Mouse (Mus musculus): ENCODE measurements at regions not wholly inside any gene's neighbourhood (a gene's known extent, or its start where the extent isn't known, plus 50 kb on each side); places are given as distances from the start of the nearest gene placed in this dataset.
A peak's percentile ranks its signal among the peaks of the same experiment; 100 is the strongest.

DNA sequence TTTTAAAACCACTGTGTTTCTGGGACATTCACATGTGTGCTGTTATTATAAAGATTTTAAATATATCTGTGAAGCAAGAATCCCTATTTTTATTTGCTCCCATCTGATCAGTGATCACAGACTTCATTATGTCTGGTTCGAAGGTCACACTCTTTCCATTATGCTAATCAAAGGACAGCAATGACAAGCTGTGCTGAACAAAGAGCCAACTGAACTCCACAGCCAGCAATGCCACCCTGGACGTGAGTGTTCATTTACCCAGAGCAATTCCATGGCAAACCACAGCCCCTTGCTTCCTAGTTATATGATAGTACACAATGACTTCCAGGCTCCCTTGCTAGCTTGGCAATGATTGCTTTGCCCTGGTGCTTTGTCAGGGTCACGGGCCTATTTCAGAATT, 55.6 kb upstream of the Ccdc190 start:
- no peak for DNase-seq (ENCODE audit: low read depth, low spot score)

DNA sequence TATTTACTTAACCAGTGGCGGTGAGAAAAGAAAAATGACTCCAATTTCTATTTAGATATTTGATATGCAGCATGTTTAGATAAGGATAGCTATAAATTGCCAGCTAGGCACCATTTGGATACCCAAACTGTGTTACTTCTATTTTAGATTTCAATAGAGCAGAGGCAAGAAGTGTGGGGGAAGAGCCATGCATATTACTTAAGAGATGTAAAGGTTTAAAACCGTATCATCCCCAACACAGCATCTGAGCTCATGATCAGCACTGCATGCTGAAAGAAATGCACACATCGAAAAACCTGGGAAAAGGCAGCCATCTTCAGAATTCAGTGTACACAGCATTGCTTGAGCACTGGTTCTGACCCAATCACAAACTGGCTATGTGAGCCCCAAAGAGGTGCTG, 59.8 kb upstream of the Ccdc190 start:
- DNase-seq (ENCODE audit: low read depth, low spot score): no peak

DNA sequence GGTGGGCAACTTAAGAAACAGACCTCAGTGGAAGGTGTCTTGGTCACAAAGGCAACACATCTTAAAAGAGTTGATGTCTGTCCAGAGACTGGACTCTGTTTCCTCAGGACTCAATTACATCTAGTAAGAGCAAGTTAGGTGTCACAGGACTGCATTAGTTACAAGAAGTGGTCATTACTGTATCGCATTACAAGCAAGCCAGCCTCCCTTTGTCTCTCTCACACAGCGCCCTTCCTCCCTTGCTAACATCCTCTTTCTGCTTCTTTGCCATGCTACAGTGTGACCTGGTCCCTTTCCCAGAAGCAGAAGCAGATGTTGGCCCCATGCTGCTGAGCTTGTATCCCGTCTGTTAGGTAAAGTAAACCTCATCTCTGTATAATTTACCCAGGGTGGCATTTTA, 61.0 kb upstream of the Ccdc190 start:
- DNase-seq (ENCODE audit: low read depth, low spot score): no peak

DNA sequence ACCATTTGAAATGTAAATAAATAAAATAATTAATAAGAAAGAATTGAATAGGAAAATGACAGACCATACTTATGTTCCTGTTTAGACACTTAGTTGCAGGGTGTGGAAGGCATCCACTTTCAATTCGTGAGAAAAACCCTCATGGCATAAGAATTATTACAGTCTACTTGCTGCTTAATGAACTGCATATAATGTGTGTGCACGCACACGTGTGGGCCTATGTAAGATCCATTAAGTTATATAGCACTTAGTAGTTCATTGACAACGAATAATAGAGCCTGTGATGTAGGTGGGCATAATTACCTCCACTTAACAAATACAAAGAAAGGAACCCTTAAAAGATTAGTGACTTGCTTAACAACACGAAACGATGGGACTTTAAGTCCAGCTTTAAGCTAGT, 61.6 kb upstream of the Ccdc190 start:
- no peak for DNase-seq (ENCODE audit: low read depth, low spot score)

DNA sequence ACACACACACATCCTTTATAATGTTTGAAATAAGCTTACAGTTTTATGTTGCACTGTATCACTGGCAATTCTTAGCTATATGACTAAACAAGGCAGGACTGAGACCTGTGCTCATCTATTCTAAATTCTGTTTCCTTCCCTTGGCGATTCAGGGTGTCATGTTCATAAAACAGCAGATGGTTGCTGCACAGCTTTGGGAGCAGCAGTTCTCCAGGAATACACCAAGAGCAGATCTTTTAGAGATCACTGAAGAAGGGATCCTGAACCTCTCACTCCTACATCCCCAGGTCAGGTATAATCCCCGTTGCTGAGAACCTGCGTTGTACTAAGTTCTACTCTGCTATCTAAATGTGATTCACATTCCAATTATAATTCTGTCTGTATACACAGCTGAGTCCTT, 69.4 kb upstream of the Ccdc190 start:
- no peak for DNase-seq (ENCODE audit: low read depth, low spot score)

DNA sequence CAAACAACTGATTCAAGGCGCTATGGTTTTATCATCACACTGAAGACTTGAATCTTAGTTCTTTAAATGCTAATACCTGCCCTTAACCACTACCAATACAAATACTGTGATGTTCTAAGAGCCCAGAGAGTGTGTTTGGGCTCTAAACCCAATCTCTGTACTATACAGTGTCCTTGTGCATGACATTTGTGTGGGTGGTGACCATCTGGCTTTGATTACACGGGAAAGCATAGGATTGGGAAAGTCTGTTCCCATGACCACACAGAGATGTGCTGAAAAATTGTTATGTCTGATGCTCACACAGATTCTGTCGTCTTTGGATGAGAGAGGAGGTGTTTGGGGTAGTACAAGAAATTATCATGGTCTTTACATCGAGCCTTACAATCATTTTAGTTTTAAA, 76.8 kb upstream of the Ccdc190 start:
- peak; percentile 34 for DNase-seq (ENCODE audit: low read depth, low spot score)

DNA sequence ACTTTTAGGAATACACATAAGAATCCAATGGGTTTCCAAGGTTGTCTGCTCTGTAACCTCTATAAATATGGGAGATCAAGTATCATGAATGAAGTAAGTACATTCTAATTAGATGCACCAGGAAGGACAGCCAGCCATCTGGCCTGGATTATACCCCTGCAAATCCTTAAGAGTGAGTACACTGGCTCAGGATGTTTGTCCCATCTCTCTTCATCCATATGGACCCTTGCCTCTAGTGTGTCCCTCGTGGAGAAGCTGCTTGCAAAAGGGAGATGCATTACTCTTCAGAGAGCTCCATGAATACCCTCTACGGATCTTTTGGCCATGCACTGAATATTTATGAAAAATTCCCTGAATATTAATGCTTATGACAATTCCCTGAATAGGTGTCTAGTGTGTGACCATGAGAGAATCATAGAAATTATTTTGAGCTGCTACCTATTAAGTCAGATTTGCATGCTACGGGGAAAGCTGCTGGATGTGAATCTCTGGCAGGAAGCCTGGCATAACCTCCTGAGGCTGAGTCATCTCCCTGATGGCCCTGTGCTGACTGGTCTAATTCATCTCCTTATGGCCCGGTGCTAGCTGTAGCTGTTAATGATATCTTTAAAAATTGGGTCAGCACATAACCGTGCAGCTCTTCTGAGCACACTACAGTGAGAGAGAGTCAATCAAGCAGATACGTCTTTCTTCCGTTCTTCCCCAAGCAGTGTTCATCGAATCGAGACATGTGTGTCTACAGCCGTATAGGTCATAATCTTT, 80.0 kb upstream of the Ccdc190 start:
- DNase-seq (ENCODE audit: low read depth, low spot score): no peak

DNA sequence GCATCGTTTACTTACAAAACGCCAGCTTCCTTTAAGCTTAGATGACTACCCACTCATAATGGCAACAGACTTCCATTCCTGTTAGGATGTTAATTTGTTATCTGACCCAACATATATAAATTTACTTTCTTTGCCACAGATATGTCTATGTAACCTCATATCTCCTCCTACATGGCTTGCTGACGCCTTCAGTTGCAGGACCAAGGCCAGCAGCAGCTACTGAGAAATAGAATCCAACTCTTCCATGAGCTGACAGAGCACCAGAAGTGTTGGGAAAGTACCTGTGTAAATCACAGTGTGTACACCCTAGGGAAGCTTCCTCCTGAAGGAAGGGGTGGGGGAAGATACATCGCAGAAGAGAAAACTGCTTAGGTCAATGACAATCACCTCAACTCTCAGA, 86.0 kb upstream of the Ccdc190 start:
- no peak for DNase-seq (ENCODE audit: low read depth, low spot score)

DNA sequence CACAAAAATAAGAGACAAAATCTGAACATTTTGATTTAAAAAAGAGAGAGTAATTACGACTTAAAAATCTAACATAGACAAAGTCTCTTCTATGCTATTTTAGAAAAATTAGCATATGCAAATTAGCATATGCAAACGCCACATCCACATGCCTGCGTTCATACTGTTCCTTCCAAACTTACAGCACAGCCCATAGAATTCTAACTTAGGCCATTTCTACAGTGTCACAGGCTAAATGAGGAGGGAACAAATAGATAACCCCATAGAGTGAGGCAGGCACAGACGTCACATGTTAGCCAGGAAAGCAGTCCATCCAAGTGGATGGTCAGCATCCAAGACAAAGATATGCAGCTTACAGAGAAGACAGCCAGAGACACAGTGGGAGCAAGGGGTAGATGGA, 87.5 kb upstream of the Ccdc190 start:
- DNase-seq (ENCODE audit: low read depth, low spot score): no peak

DNA sequence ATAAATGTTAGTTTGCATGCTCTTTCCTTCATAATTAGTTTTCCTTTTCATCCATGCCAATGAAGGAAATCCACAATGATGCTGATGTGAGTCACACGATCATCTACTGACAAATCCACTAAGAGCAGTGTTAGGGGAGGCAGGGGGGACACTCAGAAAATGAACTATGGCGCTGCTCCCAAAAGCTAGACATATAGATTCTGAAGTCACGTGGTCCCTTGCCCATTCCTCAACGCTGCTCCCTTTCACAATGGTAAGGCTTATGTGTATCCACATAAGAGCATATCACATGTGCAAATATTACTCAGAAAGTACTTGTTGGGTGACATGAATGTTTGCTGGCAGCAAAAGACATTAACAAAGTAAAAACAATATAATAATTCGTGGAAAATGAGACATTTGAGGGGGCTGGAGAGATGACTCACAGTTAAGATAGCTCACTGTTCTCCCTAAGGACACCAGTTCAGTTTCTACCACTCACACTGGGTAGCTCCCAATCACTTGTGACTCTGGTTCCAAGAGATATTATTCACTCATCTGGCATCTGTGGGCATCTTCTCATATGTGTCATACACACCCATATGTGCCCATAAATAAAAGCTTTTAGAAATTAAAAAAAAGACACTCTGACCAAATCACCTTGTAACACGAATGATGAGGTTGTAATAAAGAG, 88.3 kb upstream of the Ccdc190 start:
- no peak for DNase-seq (ENCODE audit: low read depth, low spot score)

DNA sequence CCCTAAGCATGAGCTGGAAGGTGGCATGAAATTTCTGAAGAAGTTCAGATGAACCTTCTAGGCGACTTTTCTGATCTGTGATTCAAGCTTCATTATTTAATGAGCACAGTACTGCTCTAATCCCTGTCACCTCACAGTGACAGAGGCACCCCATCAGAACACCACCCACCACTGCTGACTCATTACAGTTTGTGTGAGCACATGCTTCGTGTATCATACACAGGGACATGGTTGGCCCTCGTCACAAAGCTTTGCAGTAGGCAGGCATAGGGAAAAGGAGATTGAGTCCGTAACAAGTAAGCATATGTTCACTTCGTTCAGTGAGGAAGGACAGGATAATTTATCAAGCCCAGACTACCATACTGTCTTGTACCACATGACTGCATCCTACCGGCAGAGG, 85.9 kb upstream of the Rgs4 start:
- DNase-seq (ENCODE audit: low read depth, low spot score): no peak

DNA sequence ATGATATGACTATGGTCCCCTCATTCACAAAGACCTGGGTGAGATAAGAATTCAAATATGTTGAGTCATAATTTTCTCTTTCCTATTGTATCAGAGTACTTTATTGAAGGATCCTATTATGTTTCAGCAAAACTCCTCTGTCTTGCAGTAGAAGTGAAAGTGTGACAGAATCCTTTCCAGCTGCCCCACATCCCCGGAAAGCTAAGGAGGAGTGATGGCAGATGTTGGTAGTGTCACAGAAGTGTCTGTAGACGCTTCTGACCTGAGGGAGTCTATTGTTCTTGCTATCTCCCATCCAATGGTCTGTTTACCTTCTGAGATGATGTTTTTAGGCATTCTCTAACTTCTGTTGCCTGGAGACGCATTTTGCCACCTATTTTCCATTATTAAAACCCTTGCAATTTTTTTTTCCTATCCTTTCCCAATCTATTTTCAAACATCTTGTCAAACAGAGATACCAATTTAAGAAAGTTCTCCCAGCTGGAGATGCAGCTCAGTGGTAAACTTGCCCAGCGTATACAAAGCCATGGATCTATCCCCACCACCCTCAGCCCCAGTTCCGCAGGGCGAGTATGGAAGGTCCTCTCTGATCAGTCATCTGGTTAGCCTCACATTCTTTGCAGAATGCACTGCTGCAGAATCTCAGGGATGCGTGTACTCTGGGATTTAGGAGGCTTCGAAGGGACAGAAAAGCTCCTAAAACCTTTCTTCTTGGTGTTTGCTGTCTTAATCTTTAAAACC, 84.1 kb upstream of the Rgs4 start:
- no peak for DNase-seq (ENCODE audit: low read depth, low spot score)

DNA sequence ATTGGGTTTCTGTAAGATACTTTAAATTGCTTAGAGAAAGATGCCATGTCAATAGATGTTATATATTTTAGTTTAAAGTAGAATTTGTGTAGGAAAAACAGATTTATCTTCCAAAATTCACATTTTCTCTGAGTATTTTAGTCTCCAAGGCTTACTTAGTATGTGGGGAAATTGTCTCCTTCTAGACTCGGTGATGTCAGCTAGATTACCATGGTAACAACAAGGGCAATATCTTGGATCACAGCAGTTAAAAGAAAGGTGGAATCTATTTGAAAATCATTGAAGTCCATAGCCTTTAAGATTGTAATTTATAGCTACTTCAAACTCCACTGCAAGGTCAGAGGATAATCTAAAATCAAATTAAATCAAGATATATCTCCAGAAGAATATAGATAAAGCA, 83.2 kb upstream of the Rgs4 start:
- no peak for DNase-seq (ENCODE audit: low read depth, low spot score)

DNA sequence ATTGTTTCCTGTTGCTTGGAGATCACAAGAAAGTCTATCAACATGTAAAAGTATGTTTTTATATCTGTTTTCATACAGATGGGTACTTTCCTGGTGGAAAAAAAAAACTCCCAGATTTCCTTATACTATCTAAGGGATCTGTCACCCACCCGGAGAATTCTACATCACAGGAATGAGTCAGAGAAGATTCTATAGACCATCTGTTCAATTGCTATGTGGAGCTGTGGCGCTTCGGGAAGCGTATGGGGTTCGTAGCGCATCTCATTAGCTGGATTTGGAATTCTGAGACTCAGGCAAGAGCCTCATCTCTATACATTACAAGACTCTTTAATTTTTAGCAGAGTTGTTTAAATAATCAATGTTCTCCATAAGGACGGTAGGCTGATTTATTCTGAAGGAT, 74.6 kb upstream of the Rgs4 start:
- DNase-seq (ENCODE audit: low read depth, low spot score): no peak

DNA sequence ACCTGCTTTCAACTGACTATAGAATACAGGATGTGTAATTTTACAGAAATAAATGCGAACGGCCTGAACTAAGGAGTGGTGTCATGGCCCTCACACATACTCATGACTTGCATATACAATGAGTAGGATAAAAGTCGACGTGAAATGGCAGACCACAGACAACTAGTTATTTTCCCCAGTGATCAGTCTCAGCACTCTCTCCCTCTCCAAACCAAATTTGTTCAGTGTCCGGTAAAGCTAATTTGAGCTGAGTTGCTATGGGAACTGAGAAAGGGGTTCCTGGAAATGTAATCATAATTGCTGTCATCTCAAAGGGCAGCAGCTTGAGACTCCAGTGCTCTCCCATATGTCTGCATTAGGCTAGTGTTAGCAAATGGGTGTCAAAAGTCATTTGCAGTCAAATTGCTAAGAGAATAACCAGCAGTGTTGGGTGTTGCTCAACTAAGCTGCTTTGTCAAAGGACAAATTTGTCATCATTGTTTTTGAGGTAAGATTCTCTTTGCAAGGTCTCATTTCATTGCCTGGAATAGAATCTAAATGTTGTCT, 72.0 kb upstream of the Rgs4 start:
- DNase-seq (ENCODE audit: low read depth, low spot score): peak; percentile 27

DNA sequence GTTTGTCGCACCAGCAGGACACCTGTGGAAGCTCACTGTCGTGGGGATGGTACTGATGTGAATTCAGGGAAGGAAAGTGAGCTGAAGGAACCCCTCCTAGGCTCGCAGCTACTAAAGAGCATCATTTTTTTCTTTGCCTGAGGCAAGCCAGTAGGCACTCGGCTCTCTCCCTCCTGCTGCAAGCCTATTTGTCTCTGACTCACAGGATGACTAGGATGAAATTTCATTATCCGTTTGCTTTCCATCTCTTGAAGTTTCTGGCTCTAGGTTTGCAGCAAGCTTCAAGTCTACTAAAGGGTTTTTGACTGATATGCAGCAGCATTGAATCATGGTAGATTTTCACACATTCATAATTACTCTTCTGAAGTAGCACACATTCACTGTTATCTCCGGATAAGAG, 69.5 kb upstream of the Rgs4 start:
- DNase-seq (ENCODE audit: low read depth, low spot score): no peak

DNA sequence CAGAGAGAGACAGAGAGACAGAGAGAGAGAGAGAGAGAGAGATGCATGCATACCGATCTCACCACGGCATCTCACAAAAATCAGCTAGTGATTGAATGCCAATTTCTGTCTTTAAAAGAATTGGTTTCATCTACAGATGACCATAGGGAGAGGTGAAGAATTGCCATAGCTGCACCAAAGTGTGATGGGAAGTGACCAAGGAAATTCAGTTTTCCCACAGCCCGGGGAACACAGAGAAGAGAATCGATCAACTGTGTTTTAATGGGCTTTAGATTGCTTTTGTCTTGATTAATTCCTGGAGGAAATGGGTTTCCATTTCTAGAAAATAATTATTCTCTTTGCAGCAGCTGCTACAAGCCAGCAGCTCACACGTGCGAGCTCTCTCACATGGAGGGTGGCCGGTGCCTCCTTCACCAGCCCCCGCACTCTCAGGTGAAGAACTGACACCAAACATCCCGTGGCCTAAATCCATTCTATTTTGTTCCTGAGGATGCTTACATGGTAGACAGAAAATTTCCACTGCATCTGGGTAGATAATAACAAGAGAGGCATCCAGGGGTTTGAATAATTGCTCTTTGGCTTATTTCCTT, 65.2 kb upstream of the Rgs4 start:
- DNase-seq (ENCODE audit: low read depth, low spot score): no peak

DNA sequence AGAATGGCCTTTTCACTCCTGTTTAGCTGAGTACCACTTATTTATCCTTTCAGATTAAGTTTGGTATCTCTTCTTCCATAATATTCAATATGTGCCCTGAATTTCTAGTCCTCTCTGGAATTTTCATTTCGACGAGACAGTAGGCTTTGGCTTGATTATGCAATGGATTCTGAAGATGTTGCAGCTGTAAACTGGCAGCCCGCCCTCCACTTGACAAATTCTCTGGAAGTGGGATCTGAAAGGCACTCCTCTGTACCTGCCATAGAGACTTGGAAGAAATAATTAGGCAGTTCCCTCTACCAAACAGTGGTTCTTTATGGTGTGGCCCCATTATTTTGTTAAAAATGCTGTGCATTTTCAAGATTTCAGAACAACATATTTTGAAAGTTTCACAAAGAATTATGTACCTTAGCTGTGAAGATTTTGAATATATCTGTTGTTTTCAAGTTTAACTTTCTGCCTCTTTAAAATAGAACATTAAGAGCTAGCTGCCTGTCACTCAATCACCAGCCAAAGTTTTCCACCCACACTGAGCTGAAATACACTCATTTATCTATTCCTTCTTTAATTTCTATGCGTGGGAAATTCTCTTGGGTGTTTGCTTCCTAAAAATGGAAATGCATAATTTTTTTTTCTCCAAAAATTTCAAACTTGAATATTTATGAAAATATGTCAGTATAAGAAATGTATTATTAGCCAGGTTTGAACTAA, 56.1 kb upstream of the Rgs4 start:
- no peak for DNase-seq (ENCODE audit: low read depth, low spot score)

DNA sequence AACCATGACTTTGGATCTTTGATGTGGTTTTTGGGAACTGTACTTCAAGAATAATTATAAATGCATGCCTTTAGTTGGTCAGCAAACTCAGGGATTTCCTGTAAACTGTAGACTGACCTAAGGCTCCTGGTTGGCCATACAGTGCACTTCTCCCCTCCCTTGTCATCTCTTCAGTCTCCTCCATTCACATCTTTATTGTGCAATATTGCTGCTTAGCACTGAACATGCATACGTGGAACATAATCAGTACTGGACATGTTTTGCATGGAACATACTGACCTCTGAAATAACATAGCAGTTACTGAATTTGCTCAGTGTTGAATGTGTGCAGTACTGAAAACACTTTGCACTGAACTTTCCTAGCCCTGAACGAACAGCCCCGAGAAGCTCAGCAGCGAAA, 55.4 kb upstream of the Rgs4 start:
- no peak for DNase-seq (ENCODE audit: low read depth, low spot score)

DNA sequence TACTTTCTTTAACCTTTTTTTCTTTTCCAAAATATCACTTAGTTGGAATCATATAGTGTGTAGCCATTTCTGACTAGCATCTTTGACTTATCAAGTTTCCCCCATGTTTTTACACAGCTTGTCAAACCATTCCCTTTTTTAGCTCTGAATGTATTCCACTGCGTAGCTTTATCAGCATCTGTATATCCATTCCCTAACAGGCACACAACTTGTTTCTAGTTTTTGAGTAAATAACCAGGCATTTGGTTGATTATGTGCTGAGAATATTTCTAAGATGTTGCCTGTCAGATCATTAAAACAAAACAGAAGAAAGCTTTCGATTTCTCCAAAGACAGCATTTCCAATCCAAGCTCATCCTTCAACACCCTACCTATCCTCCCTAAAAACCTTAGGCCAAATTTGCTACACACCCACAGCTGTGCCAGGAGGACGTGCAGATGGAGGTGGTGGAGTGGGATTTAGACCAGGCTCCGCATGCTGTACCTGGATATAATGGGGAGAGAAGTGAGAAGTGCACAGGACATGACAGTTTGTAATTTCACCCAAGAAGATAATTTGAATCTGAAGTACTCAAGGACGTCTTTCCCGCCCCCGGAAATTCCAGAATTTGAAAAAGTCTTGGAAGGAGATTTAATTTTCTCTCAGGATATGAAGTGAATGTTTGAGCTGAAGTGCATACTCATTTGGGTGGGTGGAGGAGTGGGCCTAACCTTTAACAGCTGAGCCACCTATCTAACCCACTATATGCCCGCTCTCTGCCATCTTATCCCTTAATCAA, 54.8 kb upstream of the Rgs4 start:
- DNase-seq (ENCODE audit: low read depth, low spot score): no peak

Data from forelimb bud, embryonic 11.5 days (tissue).